Mouse (Mus musculus): Measurements from ENCODE around the gene Osmr. TPM values are rescaled to one million over a fixed set of nuclear protein-coding genes. Genes with fewer than 3 reads are reported as not detected.
"Not testable (repeated sequence)": the region's sequence is repeated elsewhere in the genome, so short reads cannot be mapped to it uniquely, and the experiment has no call there.

Gene Osmr
- polyA plus RNA-seq, 1 experiment from 2014 or later, result 2.8 TPM

- ATAC-seq (ENCODE audit: insufficient number of reproducible peaks, low FRiP score, low TSS enrichment, low read depth), result no peak
- no peak overlapping the region for H3K4me2 ChIP-seq
- H3K4me1 ChIP-seq, result peaks cover 3% of the 10 kb centered on the region; the same call in 1 of the 2 replicates
- H3K9me3 ChIP-seq, result no peaks in the 10 kb centered on the region
- H3K27ac ChIP-seq, result no peak overlapping the region
- H3K27me3 ChIP-seq, result no peaks in the 10 kb centered on the region
- H3K4me3 ChIP-seq, result no peak overlapping the region
- 70% methylated on average over 4 of the region's 4 CpGs for WGBS
- no peak overlapping the region for H3K9ac ChIP-seq
- no peaks in the 10 kb centered on the region for H3K36me3 ChIP-seq
Measured at GRCm38 (mm10) chr15:6858871-6859270, 15.9 kb downstream of the Osmr start.

GRCm38 (mm10) chr15:6857270-6857905 is 17.4 kb downstream of the Osmr start:
- no peak overlapping the region for H3K4me2 ChIP-seq
- no peaks in the 10 kb centered on the region for H3K27me3 ChIP-seq
- no peak overlapping the region for H3K4me3 ChIP-seq
- no peaks in the 10 kb centered on the region for H3K9me3 ChIP-seq
- no peak for ATAC-seq (ENCODE audit: insufficient number of reproducible peaks, low FRiP score, low TSS enrichment, low read depth)
- no peak overlapping the region for H3K27ac ChIP-seq
- WGBS, result 85% methylated on average over 9 of the region's 9 CpGs
- no peaks in the 10 kb centered on the region for H3K36me3 ChIP-seq
- H3K9ac ChIP-seq, result no peak overlapping the region
- H3K4me1 ChIP-seq, result peaks cover 3% of the 10 kb centered on the region; the same call in 1 of the 2 replicates

- no peak overlapping the region for H3K4me2 ChIP-seq
- WGBS, result 67% methylated on average over 1 of the region's 1 CpGs
- ATAC-seq (ENCODE audit: insufficient number of reproducible peaks, low FRiP score, low TSS enrichment, low read depth), result no peak
Measured at GRCm38 (mm10) chr15:6849851-6850250, 24.9 kb downstream of the Osmr start.

GRCm38 (mm10) chr15:6840199-6840598 is 34.6 kb downstream of the Osmr start:
- ATAC-seq (ENCODE audit: insufficient number of reproducible peaks, low FRiP score, low TSS enrichment, low read depth), result no peak
- Histone ChIP-seq H3K4me3 (no peak overlapping the region), H3K9me3 (no peaks in the 10 kb centered on the region), H3K27me3 (no peaks in the 10 kb centered on the region), H3K36me3 (no peaks in the 10 kb centered on the region), H3K4me2 (no peak overlapping the region), H3K4me1 (no peaks in the 10 kb centered on the region), H3K9ac (no peak overlapping the region), H3K27ac (no peak overlapping the region)
- WGBS, result 50% methylated on average over 4 of the region's 4 CpGs

More at GRCm38 (mm10) chr15:6849851-6850250, 24.9 kb downstream of the Osmr start:
- H3K9me3 ChIP-seq, result no peaks in the 10 kb centered on the region
- H3K27me3 ChIP-seq, result no peaks in the 10 kb centered on the region
- no peak overlapping the region for H3K9ac ChIP-seq
- no peak overlapping the region for H3K4me3 ChIP-seq
- no peak overlapping the region for H3K27ac ChIP-seq
- H3K36me3 ChIP-seq, result no peaks in the 10 kb centered on the region
- H3K4me1 ChIP-seq, result no peaks in the 10 kb centered on the region

GRCm38 (mm10) chr15:6815807-6816206 is 59.0 kb downstream of the Osmr start:
- WGBS, result 73% methylated on average over 4 of the region's 4 CpGs
- Histone ChIP-seq H3K4me3 (no peak overlapping the region), H3K4me1 (no peaks in the 10 kb centered on the region)

GRCm38 (mm10) chr15:6801212-6801611 is 73.6 kb downstream of the Osmr start:
- 98% methylated on average over 8 of the region's 8 CpGs for WGBS
- H3K9ac ChIP-seq; H3K4me1 ChIP-seq; H3K4me3 ChIP-seq; H3K27ac ChIP-seq; H3K27me3 ChIP-seq; H3K9me3 ChIP-seq; ATAC-seq (ENCODE audit: insufficient number of reproducible peaks, low FRiP score, low TSS enrichment, low read depth); H3K4me2 ChIP-seq: not testable (repeated sequence)
- peaks cover 37% of the 10 kb centered on the region for H3K36me3 ChIP-seq

More at GRCm38 (mm10) chr15:6815807-6816206, 59.0 kb downstream of the Osmr start:
- H3K36me3 ChIP-seq, result no peaks in the 10 kb centered on the region
- no peaks in the 10 kb centered on the region for H3K9me3 ChIP-seq
- no peak for ATAC-seq (ENCODE audit: insufficient number of reproducible peaks, low FRiP score, low TSS enrichment, low read depth)
- H3K27ac ChIP-seq, result no peak overlapping the region
- no peak overlapping the region for H3K9ac ChIP-seq
- no peak overlapping the region for H3K4me2 ChIP-seq
- no peaks in the 10 kb centered on the region for H3K27me3 ChIP-seq

GRCm38 (mm10) chr15:6792846-6793245 is 81.9 kb downstream of the Osmr start:
- WGBS, result 86% methylated on average over 7 of the region's 7 CpGs
- H3K9me3 ChIP-seq, result no peaks in the 10 kb centered on the region
- no peak for ATAC-seq (ENCODE audit: insufficient number of reproducible peaks, low FRiP score, low TSS enrichment, low read depth)
- no peak overlapping the region for H3K27ac ChIP-seq
- H3K9ac ChIP-seq, result no peak overlapping the region
- no peak overlapping the region for H3K4me3 ChIP-seq
- H3K4me2 ChIP-seq, result no peak overlapping the region
- no peaks in the 10 kb centered on the region for H3K27me3 ChIP-seq
- peaks cover 76% of the 10 kb centered on the region for H3K36me3 ChIP-seq
- no peaks in the 10 kb centered on the region for H3K4me1 ChIP-seq

- no peaks in the 10 kb centered on the region for H3K4me1 ChIP-seq
- peaks cover 76% of the 10 kb centered on the region for H3K36me3 ChIP-seq
- no peak overlapping the region for H3K4me2 ChIP-seq
- H3K27me3 ChIP-seq, result no peaks in the 10 kb centered on the region
- no peak overlapping the region for H3K9ac ChIP-seq
- WGBS, result 89% methylated on average over 11 of the region's 11 CpGs
- ATAC-seq (ENCODE audit: insufficient number of reproducible peaks, low FRiP score, low TSS enrichment, low read depth), result no peak
- H3K4me3 ChIP-seq, result no peak overlapping the region
- H3K27ac ChIP-seq, result no peak overlapping the region
- H3K9me3 ChIP-seq, result no peaks in the 10 kb centered on the region
Measured at GRCm38 (mm10) chr15:6791648-6792047, 83.1 kb downstream of the Osmr start.

- ATAC-seq (ENCODE audit: insufficient number of reproducible peaks, low FRiP score, low TSS enrichment, low read depth), result no peak
- Histone ChIP-seq H3K4me2 (no peak overlapping the region), H3K4me1 (no peaks in the 10 kb centered on the region), H3K27me3 (no peaks in the 10 kb centered on the region), H3K9me3 (no peaks in the 10 kb centered on the region), H3K4me3 (no peak overlapping the region), H3K36me3 (peaks cover 71% of the 10 kb centered on the region), H3K27ac (no peak overlapping the region), H3K9ac (no peak overlapping the region)
- 71% methylated on average over 7 of the region's 7 CpGs for WGBS
Measured at GRCm38 (mm10) chr15:6790011-6790410, 84.8 kb downstream of the Osmr start.

- WGBS, result 92% methylated on average over 10 of the region's 10 CpGs
- H3K9me3 ChIP-seq, result no peaks in the 10 kb centered on the region
- H3K4me3 ChIP-seq, result no peak overlapping the region
- H3K27ac ChIP-seq, result no peak overlapping the region
- no peak overlapping the region for H3K4me2 ChIP-seq
- no peaks in the 10 kb centered on the region for H3K4me1 ChIP-seq
- no peak for ATAC-seq (ENCODE audit: insufficient number of reproducible peaks, low FRiP score, low TSS enrichment, low read depth)
- peaks cover 65% of the 10 kb centered on the region for H3K36me3 ChIP-seq
- H3K9ac ChIP-seq, result no peak overlapping the region
- no peaks in the 10 kb centered on the region for H3K27me3 ChIP-seq
Measured at GRCm38 (mm10) chr15:6787236-6787635, 87.5 kb downstream of the Osmr start.

GRCm38 (mm10) chr15:6786212-6786611 is 88.6 kb downstream of the Osmr start:
- no peaks in the 10 kb centered on the region for H3K9me3 ChIP-seq

GRCm38 (mm10) chr15:6772265-6772664 is 102.5 kb downstream of the Osmr start:
- ATAC-seq (ENCODE audit: insufficient number of reproducible peaks, low FRiP score, low TSS enrichment, low read depth), result no peak

More at GRCm38 (mm10) chr15:6786212-6786611, 88.6 kb downstream of the Osmr start:
- H3K4me1 ChIP-seq, result no peaks in the 10 kb centered on the region
- 77% methylated on average over 10 of the region's 10 CpGs for WGBS
- no peak overlapping the region for H3K9ac ChIP-seq
- H3K4me3 ChIP-seq, result no peak overlapping the region
- ATAC-seq (ENCODE audit: insufficient number of reproducible peaks, low FRiP score, low TSS enrichment, low read depth), result no peak
- H3K4me2 ChIP-seq, result no peak overlapping the region
- no peaks in the 10 kb centered on the region for H3K27me3 ChIP-seq
- H3K27ac ChIP-seq, result no peak overlapping the region
- H3K36me3 ChIP-seq, result peaks cover 63% of the 10 kb centered on the region

More at GRCm38 (mm10) chr15:6772265-6772664, 102.5 kb downstream of the Osmr start:
- Histone ChIP-seq H3K9me3 (no peaks in the 10 kb centered on the region), H3K4me3 (no peak overlapping the region), H3K27me3 (no peaks in the 10 kb centered on the region), H3K4me2 (no peak overlapping the region), H3K27ac (no peak overlapping the region), H3K36me3 (peaks cover 67% of the 10 kb centered on the region), H3K9ac (no peak overlapping the region), H3K4me1 (no peaks in the 10 kb centered on the region)
- 55% methylated on average over 3 of the region's 3 CpGs for WGBS

Measured in limb, embryonic 15.5 days (tissue).